Mouse (Mus musculus): Measurements from ENCODE around the gene Prtn3. TPM values are rescaled to one million over a fixed set of nuclear protein-coding genes. Genes with fewer than 3 reads are reported as not detected.
A peak's percentile ranks its signal among the peaks of the same experiment; 100 is the strongest.

The Prtn3 gene
- total RNA-seq, 2 experiments from 2014 or later: 1.1 to 1.4 TPM

- no peak for DNase-seq (ENCODE audit: extremely low spot score in 1 of 2, low spot score in 1 of 2)
Measured at GRCm38 (mm10) chr10:79854801-79855541, 19.3 kb upstream of the Prtn3 start.

DNA sequence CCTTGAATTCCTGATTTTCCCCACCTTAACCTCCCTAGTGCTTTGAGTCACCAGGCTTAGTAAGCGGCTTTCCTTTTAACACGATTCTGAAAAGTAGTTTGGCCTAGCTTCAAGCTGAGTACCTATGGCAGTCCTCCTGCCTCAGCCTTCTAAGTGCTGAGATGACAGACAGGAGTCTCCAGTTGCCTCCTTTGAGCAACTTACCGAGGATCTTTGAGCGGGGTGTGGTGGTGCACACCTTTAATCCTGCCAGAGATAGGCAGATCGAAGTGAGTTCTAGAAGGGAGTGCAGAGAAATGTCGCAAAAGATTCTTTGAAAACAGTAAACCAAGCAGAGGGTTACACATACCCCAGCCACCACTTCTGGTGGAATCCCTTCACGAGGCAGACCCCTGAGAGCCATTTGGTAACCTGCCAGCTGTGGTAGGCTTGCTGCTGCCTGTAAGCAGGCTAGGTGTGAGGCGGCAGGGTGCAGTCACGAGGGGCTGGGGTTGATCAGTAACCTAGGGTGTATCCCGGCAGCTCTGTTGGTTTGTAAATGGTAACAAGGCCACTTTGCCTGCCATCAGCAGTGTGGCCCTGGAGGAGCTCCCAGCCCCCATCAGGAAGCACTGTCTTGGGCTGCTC lies 18.6 kb upstream of the Prtn3 start:
- no peak for DNase-seq (ENCODE audit: extremely low spot score in 1 of 2, low spot score in 1 of 2)

DNA sequence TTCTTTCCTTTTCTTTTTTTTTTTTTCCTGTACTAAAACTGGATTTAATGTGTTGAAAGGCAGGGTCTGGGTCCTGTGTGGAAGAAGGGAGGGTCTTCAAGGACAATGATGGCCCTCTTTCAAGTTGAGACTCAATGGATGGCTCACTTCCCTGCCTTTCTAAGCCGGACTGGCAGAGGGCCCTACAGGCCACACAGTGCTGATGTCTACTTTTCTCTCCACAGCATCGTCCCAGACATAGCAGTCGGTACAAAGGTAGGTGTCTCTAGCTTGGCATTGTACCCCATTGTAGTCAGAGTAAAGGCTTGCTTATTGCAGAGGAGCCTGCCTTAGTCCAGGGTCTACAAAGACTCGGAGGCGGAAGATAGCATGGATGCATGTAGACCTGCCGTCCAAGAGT lies 18.0 kb upstream of the Prtn3 start:
- no peak for DNase-seq (ENCODE audit: extremely low spot score in 1 of 2, low spot score in 1 of 2)

GRCm38 (mm10) chr10:79856704-79857451 lies 17.4 kb upstream of the Prtn3 start:
- no peak for DNase-seq (ENCODE audit: extremely low spot score in 1 of 2, low spot score in 1 of 2)

DNA sequence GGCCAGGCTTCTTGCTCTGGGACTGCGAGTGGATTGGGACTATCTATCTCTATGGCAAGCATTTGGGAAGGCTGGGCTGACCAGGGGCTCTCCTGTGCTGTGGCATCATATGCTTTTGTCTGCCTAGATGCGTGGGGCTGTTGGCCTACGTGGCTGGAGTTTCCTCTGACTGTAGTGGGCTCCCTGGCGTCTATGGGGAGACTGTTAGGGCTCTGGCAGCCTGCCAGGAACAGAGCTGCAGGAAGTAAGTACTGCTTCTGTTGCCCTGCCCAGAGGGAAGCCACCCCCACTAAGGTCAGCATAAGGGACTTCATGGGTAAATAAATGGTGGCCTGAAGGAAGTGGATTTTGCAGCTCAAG lies 16.8 kb upstream of the Prtn3 start:
- no peak for DNase-seq (ENCODE audit: extremely low spot score in 1 of 2, low spot score in 1 of 2)

DNA sequence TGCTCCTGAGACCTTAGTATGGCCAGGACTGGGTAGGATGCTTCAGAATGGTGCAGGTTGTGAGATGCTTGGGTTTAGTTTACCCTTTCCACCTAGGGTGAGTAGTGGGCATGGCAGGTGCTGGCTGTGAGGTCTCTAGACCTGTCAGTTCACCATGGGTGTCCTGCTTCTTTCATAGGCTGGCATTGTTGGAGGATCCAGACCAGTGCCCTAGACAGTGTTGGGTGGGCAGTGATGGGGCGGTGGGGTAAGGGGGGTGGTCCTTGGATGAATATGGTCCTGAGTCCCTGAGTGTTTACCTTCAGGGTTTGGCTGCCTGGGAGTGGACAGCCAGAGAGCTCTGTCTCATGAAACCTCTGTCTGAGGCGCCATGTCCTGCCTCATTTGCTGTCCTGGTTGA lies 16.4 kb upstream of the Prtn3 start:
- no peak for DNase-seq (ENCODE audit: extremely low spot score in 1 of 2, low spot score in 1 of 2)

DNA sequence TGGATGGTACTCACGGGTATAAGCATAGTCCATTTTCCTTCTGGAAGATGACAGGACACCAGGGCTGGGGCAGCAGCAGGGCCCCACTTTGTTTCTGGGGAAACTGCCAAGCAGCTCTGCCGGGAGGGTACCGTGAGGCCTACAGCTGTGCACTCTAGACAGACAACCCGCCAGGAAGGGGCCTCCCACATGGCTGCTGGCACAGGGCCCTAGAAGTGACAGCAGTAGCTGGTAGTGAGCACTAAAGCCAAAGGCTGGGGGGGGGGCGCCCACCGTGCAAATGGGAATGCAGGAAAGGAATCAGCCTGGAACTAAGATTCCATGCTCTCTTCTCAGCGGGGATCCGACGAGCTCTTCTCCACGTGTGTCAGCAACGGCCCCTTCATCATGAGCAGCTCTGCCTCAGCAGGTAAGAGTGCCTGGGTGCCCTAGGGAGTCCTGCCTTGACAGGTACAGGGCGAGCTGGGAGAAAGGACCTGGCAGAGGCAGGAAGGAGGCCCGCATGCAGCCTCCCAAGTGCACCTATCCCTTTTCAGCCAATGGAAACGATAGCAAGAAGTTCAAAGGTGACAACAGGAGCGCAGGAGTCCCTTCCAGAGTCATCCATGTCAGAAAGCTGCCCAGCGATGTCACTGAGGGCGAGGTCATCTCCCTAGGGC lies 15.7 kb upstream of the Prtn3 start:
- DNase-seq (ENCODE audit: extremely low spot score in 1 of 2, low spot score in 1 of 2): peak; percentile 52 to 61

DNA sequence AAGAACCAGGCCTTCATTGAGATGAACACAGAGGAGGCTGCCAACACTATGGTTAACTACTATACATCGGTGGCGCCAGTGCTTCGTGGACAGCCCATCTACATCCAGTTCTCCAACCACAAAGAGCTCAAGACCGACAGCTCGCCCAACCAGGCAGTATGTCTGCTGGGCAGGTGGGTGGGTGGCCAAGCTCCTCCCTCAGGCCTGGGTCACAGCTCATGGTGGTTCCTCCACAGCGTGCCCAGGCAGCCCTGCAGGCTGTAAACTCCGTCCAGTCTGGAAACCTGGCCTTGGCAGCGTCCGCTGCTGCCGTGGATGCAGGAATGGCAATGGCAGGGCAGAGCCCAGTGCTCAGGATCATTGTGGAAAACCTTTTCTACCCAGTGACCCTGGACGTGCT lies 15.2 kb upstream of the Prtn3 start:
- no peak for DNase-seq (ENCODE audit: extremely low spot score in 1 of 2, low spot score in 1 of 2)

GRCm38 (mm10) chr10:79860079-79860911 lies 14.0 kb upstream of the Prtn3 start:
- no peak for DNase-seq (ENCODE audit: extremely low spot score in 1 of 2, low spot score in 1 of 2)

GRCm38 (mm10) chr10:79861230-79862048 lies 12.8 kb upstream of the Prtn3 start:
- DNase-seq (ENCODE audit: extremely low spot score in 1 of 2, low spot score in 1 of 2): no peak

DNA sequence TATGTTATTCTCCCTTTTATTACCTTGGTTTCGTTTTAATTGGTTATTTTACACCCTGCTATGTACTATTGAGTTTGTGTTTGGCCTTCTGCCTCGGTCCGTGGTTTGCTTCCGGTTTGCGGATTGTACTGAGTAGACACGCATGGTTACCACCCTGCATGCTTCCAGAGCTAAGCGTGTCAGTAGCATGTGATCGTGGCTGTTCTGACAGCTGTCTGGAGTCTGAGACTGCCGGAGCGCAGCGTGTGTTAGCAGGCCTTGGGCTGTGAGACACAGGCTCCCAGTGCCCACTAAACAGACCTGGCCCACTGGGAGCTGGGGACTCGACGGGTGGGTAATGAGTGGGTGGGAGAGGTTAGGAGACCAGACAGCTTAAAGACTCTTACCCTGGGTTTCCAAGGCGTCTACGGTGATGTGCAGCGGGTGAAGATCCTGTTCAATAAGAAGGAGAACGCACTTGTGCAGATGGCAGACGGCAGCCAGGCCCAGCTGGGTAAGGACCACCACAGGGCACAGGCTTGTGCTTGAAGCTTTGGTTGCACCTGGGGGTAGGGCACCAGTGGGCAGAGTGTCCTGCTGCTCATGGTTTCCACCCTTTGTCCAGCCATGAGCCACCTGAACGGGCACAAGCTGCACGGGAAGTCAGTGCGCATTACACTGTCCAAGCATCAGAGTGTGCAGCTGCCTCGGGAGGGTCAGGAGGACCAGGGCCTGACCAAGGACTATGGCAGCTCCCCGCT lies 12.1 kb upstream of the Prtn3 start:
- no peak for DNase-seq (ENCODE audit: extremely low spot score in 1 of 2, low spot score in 1 of 2)

DNA sequence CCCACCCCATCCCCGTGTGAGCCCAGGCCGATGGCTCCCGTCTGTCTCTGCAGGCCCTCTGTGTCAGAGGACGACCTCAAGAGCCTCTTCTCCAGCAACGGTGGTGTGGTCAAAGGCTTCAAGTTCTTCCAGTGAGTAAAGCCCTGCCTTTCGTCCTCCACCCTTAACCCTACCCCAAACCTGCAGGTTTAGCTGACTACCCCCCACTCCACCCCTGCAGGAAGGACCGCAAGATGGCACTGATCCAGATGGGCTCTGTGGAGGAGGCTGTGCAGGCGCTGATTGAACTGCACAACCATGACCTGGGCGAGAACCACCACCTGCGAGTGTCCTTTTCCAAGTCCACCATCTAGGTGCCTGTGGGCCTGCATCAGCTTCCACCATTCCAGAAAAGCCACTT lies 11.4 kb upstream of the Prtn3 start:
- DNase-seq (ENCODE audit: extremely low spot score in 1 of 2, low spot score in 1 of 2): no peak

- no peak for DNase-seq (ENCODE audit: extremely low spot score in 1 of 2, low spot score in 1 of 2)
Measured at GRCm38 (mm10) chr10:79864351-79865188, 9.7 kb upstream of the Prtn3 start.

- DNase-seq (ENCODE audit: extremely low spot score in 1 of 2, low spot score in 1 of 2): no peak
Measured at GRCm38 (mm10) chr10:79865189-79865601, 9.1 kb upstream of the Prtn3 start.

DNA sequence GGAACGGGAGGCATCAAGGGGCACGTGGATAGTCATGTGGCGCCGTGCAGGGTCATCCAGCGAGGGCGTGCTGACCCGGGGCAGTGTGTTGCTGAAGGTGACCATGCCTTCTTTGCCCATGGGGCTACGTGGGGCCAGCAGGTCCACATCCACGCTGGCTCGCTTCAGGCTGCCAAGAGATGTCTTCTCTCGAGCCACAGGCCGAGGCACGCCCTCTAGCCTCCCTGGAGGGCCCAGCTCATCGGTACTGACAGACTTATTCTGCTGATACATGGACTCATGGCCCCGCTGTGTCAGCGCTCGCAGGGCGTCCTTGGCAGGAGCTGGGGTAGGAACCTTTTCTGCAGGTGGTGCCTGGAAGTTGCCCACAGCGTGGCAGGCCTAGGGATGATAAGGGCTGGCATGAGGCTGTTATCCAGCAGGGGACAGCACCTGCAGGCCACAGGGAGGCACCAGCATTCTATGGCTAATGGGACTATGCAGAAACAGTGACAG lies 8.4 kb upstream of the Prtn3 start:
- DNase-seq (ENCODE audit: extremely low spot score in 1 of 2, low spot score in 1 of 2): no peak

- no peak for DNase-seq (ENCODE audit: extremely low spot score in 1 of 2, low spot score in 1 of 2)
Measured at GRCm38 (mm10) chr10:79866601-79867000, 7.7 kb upstream of the Prtn3 start.

DNA sequence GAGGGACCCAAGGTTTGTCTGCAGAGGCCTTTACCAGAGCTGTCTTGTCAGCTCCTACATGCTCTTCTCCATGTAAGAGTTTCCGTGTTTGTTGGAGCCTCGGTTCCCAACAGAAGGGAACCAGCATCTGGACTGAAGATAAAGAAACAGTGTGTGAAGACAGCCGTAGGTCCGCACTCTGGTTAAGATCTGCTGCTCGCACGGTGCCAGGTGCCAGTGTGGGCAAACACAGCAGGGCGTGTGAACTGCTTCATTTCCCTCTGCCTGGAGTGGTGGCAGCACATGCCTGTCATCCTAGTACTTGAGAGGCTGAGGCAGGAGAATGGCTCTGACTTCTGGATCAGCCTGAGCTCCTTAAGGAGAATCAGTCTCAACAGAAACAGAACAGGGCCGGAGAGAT lies 2.4 kb upstream of the Prtn3 start:
- no peak for DNase-seq (ENCODE audit: extremely low spot score in 1 of 2, low spot score in 1 of 2)

DNA sequence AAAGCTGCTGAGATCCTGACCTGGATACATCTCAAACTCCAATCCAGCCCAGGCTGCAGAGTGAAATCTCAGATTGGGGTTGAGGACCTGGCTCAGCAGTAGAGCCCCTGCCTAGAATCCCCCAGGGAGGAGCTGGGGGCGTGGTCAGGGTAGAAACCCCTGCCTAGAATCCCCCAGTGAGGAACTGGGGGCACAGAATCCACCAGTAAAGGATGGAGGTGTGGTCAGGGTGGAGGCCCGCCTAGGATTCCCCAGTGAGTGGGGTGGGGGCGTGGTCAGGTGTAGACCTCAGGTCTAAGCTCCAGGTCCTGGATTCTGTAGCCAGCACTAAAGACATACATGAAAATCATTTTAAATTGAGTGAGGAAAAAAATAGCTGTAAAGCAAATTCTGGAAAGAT lies 1.4 kb upstream of the Prtn3 start:
- DNase-seq (ENCODE audit: extremely low spot score in 1 of 2, low spot score in 1 of 2): no peak

Data from layer of hippocampus, postnatal 25 days (tissue).